Mouse (Mus musculus): ENCODE results near the gene Gm20388.

- TF ChIP-seq CTCF (IDR thresholded peaks at IDR 0.05; ENCODE audit: borderline replicate concordance, insufficient read depth, low read depth, low read length) (no peak), POLR2A (IDR thresholded peaks at IDR 0.05; ENCODE audit: borderline replicate concordance, insufficient read depth, low read length) (no peak)
Measured at GRCm38 (mm10) chr8:120889189-120889588, 978.5 kb downstream of the Gm20388 start.
